Mouse (Mus musculus): ENCODE data around the gene Mctp2.

Mctp2 gene

GRCm38 (mm10) chr7:72096973-72097372 lies 209.4 kb downstream of the Mctp2 start:
- no peak for DNase-seq (ENCODE audit: low spot score in 2 of 2)

- no peak for DNase-seq (ENCODE audit: low spot score in 2 of 2)
These were observed 210.0 kb downstream of the Mctp2 start for GRCm38 (mm10) chr7:72096433-72096832.

GRCm38 (mm10) chr7:72089463-72090175 lies 216.8 kb downstream of the Mctp2 start:
- no peak for DNase-seq (ENCODE audit: low spot score in 2 of 2)

- DNase-seq (ENCODE audit: low spot score in 2 of 2), result no peak
These were observed 225.7 kb downstream of the Mctp2 start for GRCm38 (mm10) chr7:72080705-72081104.

- no peak for DNase-seq (ENCODE audit: low spot score in 2 of 2)
These were observed 227.5 kb downstream of the Mctp2 start for GRCm38 (mm10) chr7:72078896-72079295.

GRCm38 (mm10) chr7:72071418-72072184 lies 234.8 kb downstream of the Mctp2 start:
- DNase-seq (ENCODE audit: low spot score in 2 of 2), result no peak

GRCm38 (mm10) chr7:72068454-72068853 lies 238.0 kb downstream of the Mctp2 start:
- DNase-seq (ENCODE audit: low spot score in 2 of 2), result no peak

GRCm38 (mm10) chr7:72066352-72066751 lies 240.1 kb downstream of the Mctp2 start:
- DNase-seq (ENCODE audit: low spot score in 2 of 2), result no peak

GRCm38 (mm10) chr7:72051759-72052158 lies 254.6 kb downstream of the Mctp2 start:
- DNase-seq (ENCODE audit: low spot score in 2 of 2), result no peak

- no peak for DNase-seq (ENCODE audit: low spot score in 2 of 2)
These were observed 258.5 kb downstream of the Mctp2 start for GRCm38 (mm10) chr7:72047588-72048585.

Data from thymus, postnatal 10 days (tissue).